Mouse (Mus musculus) limb, embryonic 14.5 days (tissue): ENCODE measurements around the gene Cmtm8. TPM values are rescaled to one million over a fixed set of nuclear protein-coding genes. Genes with fewer than 3 reads are reported as not detected.

Experiments used
- ATAC-seq: fragments of 200-750 bp; cut with Nextera tagmentation; 2 replicates; pipeline ENCODE4 v1.8.0; 2017; ENCODE audit warnings: low read depth, moderate number of reproducible peaks, moderate TSS enrichment; ENCODE audit not compliant: low FRiP score
- DNase-seq: peaks from one replicate; pipeline ENCODE4 v3.0.0-alpha.2; 2015; ENCODE audit warnings: low spot score
- H3K27ac ChIP-seq: fragments of 300-500 bp; sonication (generic); replicated peaks from 2 replicates; pipeline ENCODE4 v1.5.1; 2014; ENCODE audit warnings: low read depth, mild to moderate bottlenecking, low read length, moderate library complexity, mixed read lengths
- H3K27me3 ChIP-seq: fragments of 300-500 bp; sonication (generic); 2 replicates; pipeline ENCODE4 v1.6.1; 2014; ENCODE audit warnings: low read length, mixed read lengths; ENCODE audit not compliant: control insufficient read depth, insufficient read depth
- H3K36me3 ChIP-seq: fragments of 300-500 bp; sonication (generic); 2 replicates; pipeline ENCODE4 v1.6.1; 2014; ENCODE audit warnings: mild to moderate bottlenecking, low read length, moderate library complexity, mixed read lengths; ENCODE audit not compliant: control insufficient read depth, insufficient read depth
- H3K4me1 ChIP-seq: fragments of 300-500 bp; sonication (generic); 2 replicates; pipeline ENCODE4 v1.6.1; 2014; ENCODE audit warnings: antibody characterized with exemption, low read length, mixed read lengths; ENCODE audit not compliant: control insufficient read depth, insufficient read depth
- H3K4me2 ChIP-seq: fragments of 300-500 bp; sonication (generic); replicated peaks from 2 replicates; pipeline ENCODE4 v1.6.1; 2014; ENCODE audit warnings: low read depth, mild to moderate bottlenecking, low read length, moderate library complexity; ENCODE audit not compliant: severe bottlenecking
- H3K4me3 ChIP-seq: fragments of 300-500 bp; sonication (generic); replicated peaks from 2 replicates; pipeline ENCODE4 v1.5.1; 2014; ENCODE audit warnings: low read length
- H3K9ac ChIP-seq: fragments of 300-500 bp; sonication (generic); 2 replicates; pipeline ENCODE4 v1.6.1; 2014; ENCODE audit warnings: mild to moderate bottlenecking, low read depth, low read length, moderate library complexity; ENCODE audit not compliant: severe bottlenecking
- H3K9me3 ChIP-seq: fragments of 300-500 bp; sonication (generic); 2 replicates; pipeline ENCODE4 v1.6.1; 2016; ENCODE audit warnings: low read length; ENCODE audit not compliant: control insufficient read depth
- POLR2A ChIP-seq: fragments of 200-500 bp; IDR thresholded peaks from 2 replicates; pipeline ENCODE4 v1.8.0; 2012; ENCODE audit warnings: inconsistent platforms, mild to moderate bottlenecking, moderate library complexity, borderline replicate concordance; ENCODE audit not compliant: insufficient read depth, insufficient read length; ENCODE audit errors: extremely low read depth
- WGBS: fragments of 180-500 bp; shearing (Covaris S2); extraction: QIAGEN DNeasy Blood & Tissue Kit; methylation state at CpG from one replicate; pipeline ENCODE4 v1.1.7; 2014; 5-methylcytosine and 5-hydroxymethylcytosine counted together
- polyA plus RNA-seq, 2 experiments: library from polyadenylated mRNA; depleted of rRNA in 1 of 2; stranded (reverse) in 1 of 2; unstranded in 1 of 2; fragments of >200 nt; fragmentation: Nextera tagmentation in 1 of 2; extraction: Ambion mirVana in 1 of 2; gene quantifications; 2 replicates each; pipeline versions ENCODE4 v1.2.1 to v1.2.3; 2012 to 2014

The Cmtm8 gene
- polyA plus RNA-seq, 2 experiments: 14.2 to 20.5 TPM

- WGBS: 54% methylated on average over 7 of the region's 7 CpGs
- ATAC-seq: no peak
- no peak overlapping the region for H3K27ac ChIP-seq
- no peak overlapping the region for H3K4me2 ChIP-seq
- H3K9ac ChIP-seq: no peak overlapping the region
- no peaks in the 10 kb centered on the region for H3K4me1 ChIP-seq
- H3K4me3 ChIP-seq: no peak overlapping the region
- H3K9me3 ChIP-seq: no peaks in the 10 kb centered on the region
- DNase-seq: no peak
- no peaks in the 10 kb centered on the region for H3K27me3 ChIP-seq
- no peaks in the 10 kb centered on the region for H3K36me3 ChIP-seq
- TF ChIP-seq POLR2A: no peak
Observed at GRCm38 (mm10) chr9:114789557-114789956, 54.4 kb downstream of the Cmtm8 start.

- H3K4me3 ChIP-seq: no peak overlapping the region
- ATAC-seq (no peak), DNase-seq (no peak)
- H3K9me3 ChIP-seq: no peaks in the 10 kb centered on the region
- no peak overlapping the region for H3K27ac ChIP-seq
- no peaks in the 10 kb centered on the region for H3K27me3 ChIP-seq
- WGBS: 87% methylated on average over 8 of the region's 8 CpGs
- no peak overlapping the region for H3K9ac ChIP-seq
- no peaks in the 10 kb centered on the region for H3K36me3 ChIP-seq
- no peaks in the 10 kb centered on the region for H3K4me1 ChIP-seq
- no peak for TF ChIP-seq POLR2A
- no peak overlapping the region for H3K4me2 ChIP-seq
Observed at GRCm38 (mm10) chr9:114788697-114789096, 55.3 kb downstream of the Cmtm8 start.

GRCm38 (mm10) chr9:114787716-114788115 lies 56.2 kb downstream of the Cmtm8 start:
- no peaks in the 10 kb centered on the region for H3K9me3 ChIP-seq
- ATAC-seq: no peak
- H3K36me3 ChIP-seq: no peaks in the 10 kb centered on the region
- no peak overlapping the region for H3K4me2 ChIP-seq
- H3K4me1 ChIP-seq: no peaks in the 10 kb centered on the region
- no peak for TF ChIP-seq POLR2A
- no peak for DNase-seq
- H3K9ac ChIP-seq: no peak overlapping the region
- H3K27ac ChIP-seq: no peak overlapping the region
- H3K4me3 ChIP-seq: no peak overlapping the region
- WGBS: 97% methylated on average over 7 of the region's 7 CpGs
- H3K27me3 ChIP-seq: no peaks in the 10 kb centered on the region

- DNase-seq (no peak), ATAC-seq (no peak)
- WGBS: 91% methylated on average over 5 of the region's 5 CpGs
- Histone ChIP-seq H3K27ac (no peak overlapping the region), H3K4me2 (no peak overlapping the region), H3K27me3 (no peaks in the 10 kb centered on the region), H3K9me3 (no peaks in the 10 kb centered on the region), H3K4me3 (no peak overlapping the region), H3K9ac (no peak overlapping the region), H3K36me3 (no peaks in the 10 kb centered on the region), H3K4me1 (no peaks in the 10 kb centered on the region)
- no peak for TF ChIP-seq POLR2A
Observed at GRCm38 (mm10) chr9:114787134-114787533, 56.8 kb downstream of the Cmtm8 start.

- Histone ChIP-seq H3K9me3 (no peaks in the 10 kb centered on the region), H3K4me1 (0 out of 2 replicates have a peak, but pooled peaks cover 1% of the 10 kb centered on the region), H3K36me3 (no peaks in the 10 kb centered on the region), H3K27me3 (no peaks in the 10 kb centered on the region), H3K27ac (no peak overlapping the region), H3K9ac (no peak overlapping the region), H3K4me3 (no peak overlapping the region), H3K4me2 (no peak overlapping the region)
- TF ChIP-seq POLR2A: no peak
- ATAC-seq: no peak
- peak; percentile 18 for DNase-seq
- WGBS: 10% methylated on average over 16 of the region's 16 CpGs
Observed at GRCm38 (mm10) chr9:114785432-114786125, 58.4 kb downstream of the Cmtm8 start.
